Mouse (Mus musculus): Measurements from ENCODE around the gene Hist1h3b. TPM values are rescaled to one million over a fixed set of nuclear protein-coding genes. Genes with fewer than 3 reads are reported as not detected.
"Not testable (repeated sequence)": the region's sequence is repeated elsewhere in the genome, so short reads cannot be mapped to it uniquely, and the experiment has no call there.

Gene Hist1h3b
- polyA plus RNA-seq, 1 experiment from 2014 or later = 13.3 TPM

GRCm38 (mm10) chr13:23759916-23760239, 7.8 kb downstream of the Hist1h3b start:
- H3K9me3 ChIP-seq (ENCODE audit: control insufficient read depth, low read length) = no peaks in the 10 kb centered on the region
- H3K27me3 ChIP-seq (ENCODE audit: control insufficient read depth, insufficient read depth, low read depth, low read length) = no peaks in the 10 kb centered on the region
- peak overlapping the region; percentile 70 for H3K9ac ChIP-seq (ENCODE audit: low read length)
- peak overlapping the region; percentile 53 for H3K4me3 ChIP-seq (ENCODE audit: low read length)
- no peak for ATAC-seq (ENCODE audit: low read depth)
- peaks cover 15% of the 10 kb centered on the region for H3K4me1 ChIP-seq (replicated peaks; ENCODE audit: control insufficient read depth, insufficient read depth, low read length)
- peak overlapping the region; percentile 95 for H3K27ac ChIP-seq (ENCODE audit: low read length)
- no peaks in the 10 kb centered on the region for H3K36me3 ChIP-seq (ENCODE audit: control insufficient read depth, insufficient read depth, low read length)
- H3K4me2 ChIP-seq (ENCODE audit: low read depth, low read length) = peak overlapping the region; percentile 77
- WGBS = 72% methylated on average over 1 of the region's 1 CpGs

GRCm38 (mm10) chr13:23760240-23760971, 8.3 kb downstream of the Hist1h3b start:
- peak overlapping the region; percentile 95 for H3K27ac ChIP-seq (ENCODE audit: low read length)
- no peak for ATAC-seq (ENCODE audit: low read depth)

GRCm38 (mm10) chr13:23760972-23761864, 9.2 kb downstream of the Hist1h3b start, which contains the start of gene Hist1h4a:
Gene Hist1h4a, minus strand, starts transcription at chr13:23761230.
- H3K9me3 ChIP-seq (ENCODE audit: control insufficient read depth, low read length) = no peaks in the 10 kb centered on the region
- peak within 1 kb of the TSS; percentile 53 for H3K4me3 ChIP-seq (ENCODE audit: low read length)
- H3K27ac ChIP-seq (ENCODE audit: low read length) = peak within 1 kb of the TSS; percentile 95
- H3K4me1 ChIP-seq (replicated peaks; ENCODE audit: control insufficient read depth, insufficient read depth, low read length) = peaks cover 18% of the 10 kb centered on the region
- ATAC-seq (ENCODE audit: low read depth) = peak; percentile 76
- peak within 1 kb of the TSS; percentile 77 for H3K4me2 ChIP-seq (ENCODE audit: low read depth, low read length)
- under 1% methylated on average over 67 of the region's 72 CpGs for WGBS
- H3K27me3 ChIP-seq (ENCODE audit: control insufficient read depth, insufficient read depth, low read depth, low read length) = no peaks in the 10 kb centered on the region
- H3K36me3 ChIP-seq (ENCODE audit: control insufficient read depth, insufficient read depth, low read length) = no peaks in the 10 kb centered on the region
- H3K9ac ChIP-seq (ENCODE audit: low read length) = peak within 1 kb of the TSS; percentile 71

More at GRCm38 (mm10) chr13:23760240-23760971, 8.3 kb downstream of the Hist1h3b start:
- WGBS = 1% methylated on average over 18 of the region's 27 CpGs
- H3K4me2 ChIP-seq (ENCODE audit: low read depth, low read length) = peak overlapping the region; percentile 77
- no peaks in the 10 kb centered on the region for H3K9me3 ChIP-seq (ENCODE audit: control insufficient read depth, low read length)
- H3K9ac ChIP-seq (ENCODE audit: low read length) = peak overlapping the region; percentile 70
- peak overlapping the region; percentile 53 for H3K4me3 ChIP-seq (ENCODE audit: low read length)
- no peaks in the 10 kb centered on the region for H3K36me3 ChIP-seq (ENCODE audit: control insufficient read depth, insufficient read depth, low read length)
- no peaks in the 10 kb centered on the region for H3K27me3 ChIP-seq (ENCODE audit: control insufficient read depth, insufficient read depth, low read depth, low read length)
- peaks cover 18% of the 10 kb centered on the region for H3K4me1 ChIP-seq (replicated peaks; ENCODE audit: control insufficient read depth, insufficient read depth, low read length)

- WGBS = under 1% methylated on average over 27 of the region's 52 CpGs
- H3K36me3 ChIP-seq (ENCODE audit: control insufficient read depth, insufficient read depth, low read length); H3K27me3 ChIP-seq (ENCODE audit: control insufficient read depth, insufficient read depth, low read depth, low read length); H3K9me3 ChIP-seq (ENCODE audit: control insufficient read depth, low read length): not testable (repeated sequence)
- Histone ChIP-seq H3K27ac (ENCODE audit: low read length) (peak within 1 kb of the TSS; percentile 95), H3K4me3 (ENCODE audit: low read length) (peak within 1 kb of the TSS; percentile 53), H3K9ac (ENCODE audit: low read length) (peak within 1 kb of the TSS; percentile 71), H3K4me2 (ENCODE audit: low read depth, low read length) (peak within 1 kb of the TSS; percentile 77), H3K4me1 (replicated peaks; ENCODE audit: control insufficient read depth, insufficient read depth, low read length) (peaks cover 18% of the 10 kb centered on the region)
- peak; percentile 68 for ATAC-seq (ENCODE audit: low read depth)
Measured at GRCm38 (mm10) chr13:23761871-23762821, 10.1 kb downstream of the Hist1h3b start, which contains the start of gene Hist1h3a. Gene Hist1h3a, minus strand, starts transcription at chr13:23762386.

GRCm38 (mm10) chr13:23763242-23763585, 11.1 kb downstream of the Hist1h3b start:
- H3K36me3 ChIP-seq (ENCODE audit: control insufficient read depth, insufficient read depth, low read length) = no peaks in the 10 kb centered on the region
- peak overlapping the region; percentile 53 for H3K4me3 ChIP-seq (ENCODE audit: low read length)
- 1% methylated on average over 10 of the region's 10 CpGs for WGBS
- H3K27me3 ChIP-seq (ENCODE audit: control insufficient read depth, insufficient read depth, low read depth, low read length) = no peaks in the 10 kb centered on the region
- H3K9ac ChIP-seq (ENCODE audit: low read length) = peak overlapping the region; percentile 61
- peak overlapping the region; percentile 95 for H3K27ac ChIP-seq (ENCODE audit: low read length)
- peak overlapping the region; percentile 77 for H3K4me2 ChIP-seq (ENCODE audit: low read depth, low read length)
- ATAC-seq (ENCODE audit: low read depth) = no peak
- H3K4me1 ChIP-seq (replicated peaks; ENCODE audit: control insufficient read depth, insufficient read depth, low read length) = peaks cover 18% of the 10 kb centered on the region
- no peaks in the 10 kb centered on the region for H3K9me3 ChIP-seq (ENCODE audit: control insufficient read depth, low read length)

- Histone ChIP-seq H3K9ac (ENCODE audit: low read length) (peak within 1 kb of the TSS; percentile 74), H3K4me2 (ENCODE audit: low read depth, low read length) (peak within 1 kb of the TSS; percentile 77), H3K4me1 (replicated peaks; ENCODE audit: control insufficient read depth, insufficient read depth, low read length) (peaks cover 18% of the 10 kb centered on the region), H3K4me3 (ENCODE audit: low read length) (peak within 1 kb of the TSS; percentile 57), H3K27ac (ENCODE audit: low read length) (peak within 1 kb of the TSS; percentile 95), H3K36me3 (ENCODE audit: control insufficient read depth, insufficient read depth, low read length) (no peaks in the 10 kb centered on the region), H3K9me3 (ENCODE audit: control insufficient read depth, low read length) (no peaks in the 10 kb centered on the region), H3K27me3 (ENCODE audit: control insufficient read depth, insufficient read depth, low read depth, low read length) (no peaks in the 10 kb centered on the region)
- 2% methylated on average over 34 of the region's 34 CpGs for WGBS
- peak; percentile 71 for ATAC-seq (ENCODE audit: low read depth)
Measured at GRCm38 (mm10) chr13:23763586-23764323, 11.7 kb downstream of the Hist1h3b start, which contains the start of gene Hist1h1a. Gene Hist1h1a, plus strand, starts transcription at chr13:23763666.

- Histone ChIP-seq H3K9ac (ENCODE audit: low read length) (peak overlapping the region; percentile 74), H3K4me3 (ENCODE audit: low read length) (peak overlapping the region; percentile 57), H3K4me1 (replicated peaks; ENCODE audit: control insufficient read depth, insufficient read depth, low read length) (peaks cover 18% of the 10 kb centered on the region), H3K27ac (ENCODE audit: low read length) (peak overlapping the region; percentile 95), H3K36me3 (ENCODE audit: control insufficient read depth, insufficient read depth, low read length) (no peaks in the 10 kb centered on the region), H3K4me2 (ENCODE audit: low read depth, low read length) (peak overlapping the region; percentile 77), H3K27me3 (ENCODE audit: control insufficient read depth, insufficient read depth, low read depth, low read length) (no peaks in the 10 kb centered on the region), H3K9me3 (ENCODE audit: control insufficient read depth, low read length) (no peaks in the 10 kb centered on the region)
- WGBS = 30% methylated on average over 12 of the region's 12 CpGs
- no peak for ATAC-seq (ENCODE audit: low read depth)
Measured at GRCm38 (mm10) chr13:23764324-23765171, 12.5 kb downstream of the Hist1h3b start.

All from lung, embryonic 16.5 days (tissue).